Mouse (Mus musculus): Measurements from ENCODE around the gene Eno3.

GRCm38 (mm10) chr11:70650322-70651175 lies 6.5 kb upstream of the Eno3 start:
- TF ChIP-seq POLR2A (IDR thresholded peaks at IDR 0.05; ENCODE audit: borderline replicate concordance, extremely low read depth, low read depth, low read length): no peak
- no peak for TF ChIP-seq CTCF (IDR thresholded peaks at IDR 0.05; ENCODE audit: insufficient read depth, low read length)
